Mouse (Mus musculus): ENCODE measurements at regions not wholly inside any gene's neighbourhood (a gene's known extent, or its start where the extent isn't known, plus 50 kb on each side); places are given as distances from the start of the nearest gene placed in this dataset.
A peak's percentile ranks its signal among the peaks of the same experiment; 100 is the strongest.

DNA sequence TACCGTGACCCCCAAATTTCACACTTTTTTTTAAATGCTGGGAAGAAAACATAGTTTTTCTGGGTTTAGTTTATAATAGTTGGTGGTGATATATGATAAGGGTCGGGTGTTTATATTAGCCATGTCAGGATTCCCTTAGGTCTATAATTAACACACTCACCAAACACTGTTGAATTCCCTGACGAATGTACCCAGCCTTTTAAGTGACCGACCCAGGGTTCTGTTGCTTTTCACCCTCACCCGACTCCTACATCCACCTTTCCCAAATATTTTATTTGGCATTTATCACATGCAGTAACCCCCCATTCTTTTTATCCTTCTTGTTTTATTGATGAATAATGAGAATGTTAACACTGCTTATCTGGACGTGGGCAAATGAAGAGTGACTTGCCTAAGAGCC lies 389.1 kb upstream of the Fam241a start:
- no peaks in the 10 kb centered on the region for H3K27me3 ChIP-seq (ENCODE audit: control insufficient read depth, insufficient read depth, low read length)
- 26% methylated on average over 6 of the region's 6 CpGs for WGBS
- no peak overlapping the region for H3K27ac ChIP-seq (ENCODE audit: low read length)
- no peaks in the 10 kb centered on the region for H3K9me3 ChIP-seq (replicated peaks; ENCODE audit: control insufficient read depth, low read length)
- no peaks in the 10 kb centered on the region for H3K4me1 ChIP-seq (ENCODE audit: control insufficient read depth, insufficient read depth, low read length)
- H3K4me2 ChIP-seq (ENCODE audit: low read depth, low read length): no peak overlapping the region
- peak; percentile 53; the same call in 1 of the 2 replicates for ATAC-seq (ENCODE audit: insufficient read depth, low FRiP score)
- no peak overlapping the region for H3K9ac ChIP-seq (ENCODE audit: low read length)
- H3K4me3 ChIP-seq (replicated peaks; ENCODE audit: low read length): no peak overlapping the region
- no peaks in the 10 kb centered on the region for H3K36me3 ChIP-seq (ENCODE audit: control insufficient read depth, insufficient read depth, low read length)

DNA sequence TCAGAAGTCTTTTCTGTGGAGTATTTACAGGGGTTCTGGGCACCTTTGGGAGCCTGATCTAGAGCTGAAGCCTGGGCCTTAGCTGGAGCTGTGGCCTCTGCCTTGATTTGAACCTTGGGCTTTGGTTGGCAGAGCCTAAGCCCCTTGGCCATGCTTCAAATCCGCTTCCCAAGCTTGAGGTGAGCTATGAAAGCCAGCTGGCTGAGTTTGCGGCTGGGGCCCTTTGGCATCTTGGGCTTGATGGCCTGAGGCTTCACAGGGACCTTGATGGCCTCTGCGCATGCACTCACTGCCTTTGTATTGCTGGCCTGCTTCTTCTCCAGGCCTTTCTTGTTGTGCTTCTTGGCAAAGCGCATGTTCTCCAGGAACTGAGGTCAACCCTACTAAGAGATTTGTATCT lies 384.5 kb upstream of the Fam241a start:
- Histone ChIP-seq H3K4me1 (ENCODE audit: control insufficient read depth, insufficient read depth, low read length) (no peaks in the 10 kb centered on the region), H3K27ac (ENCODE audit: low read length) (no peak overlapping the region), H3K9me3 (replicated peaks; ENCODE audit: control insufficient read depth, low read length) (no peaks in the 10 kb centered on the region), H3K4me2 (ENCODE audit: low read depth, low read length) (no peak overlapping the region), H3K4me3 (replicated peaks; ENCODE audit: low read length) (no peak overlapping the region), H3K9ac (ENCODE audit: low read length) (no peak overlapping the region), H3K36me3 (ENCODE audit: control insufficient read depth, insufficient read depth, low read length) (no peaks in the 10 kb centered on the region), H3K27me3 (ENCODE audit: control insufficient read depth, insufficient read depth, low read length) (no peaks in the 10 kb centered on the region)
- WGBS: 97% methylated on average over 4 of the region's 4 CpGs
- no peak for ATAC-seq (ENCODE audit: insufficient read depth, low FRiP score)

DNA sequence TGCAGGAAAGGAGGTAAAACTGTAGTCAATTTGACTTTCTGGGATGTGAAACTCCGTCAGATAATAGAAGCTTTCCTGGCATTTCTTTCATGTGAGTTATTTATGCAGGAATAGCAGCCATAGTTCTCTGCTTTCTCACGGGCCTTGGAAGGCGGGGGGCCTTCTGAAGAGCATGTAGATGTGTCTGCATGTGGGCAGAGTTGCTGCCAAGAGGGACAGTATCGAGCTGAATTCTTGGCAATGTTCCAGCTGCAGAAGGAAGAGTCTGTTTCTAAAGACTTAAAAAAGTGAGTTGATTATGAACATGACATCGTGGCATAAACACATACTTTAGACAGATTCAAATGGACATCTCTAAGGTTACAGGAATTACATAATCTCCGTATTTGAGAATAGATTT lies 374.5 kb upstream of the Fam241a start:
- H3K9ac ChIP-seq (ENCODE audit: low read length): no peak overlapping the region
- H3K4me1 ChIP-seq (ENCODE audit: control insufficient read depth, insufficient read depth, low read length): no peaks in the 10 kb centered on the region
- no peaks in the 10 kb centered on the region for H3K9me3 ChIP-seq (replicated peaks; ENCODE audit: control insufficient read depth, low read length)
- H3K4me3 ChIP-seq (replicated peaks; ENCODE audit: low read length): no peak overlapping the region
- WGBS: 38% methylated on average over 6 of the region's 6 CpGs
- no peak overlapping the region for H3K4me2 ChIP-seq (ENCODE audit: low read depth, low read length)
- no peak for ATAC-seq (ENCODE audit: insufficient read depth, low FRiP score)
- no peak overlapping the region for H3K27ac ChIP-seq (ENCODE audit: low read length)
- no peaks in the 10 kb centered on the region for H3K36me3 ChIP-seq (ENCODE audit: control insufficient read depth, insufficient read depth, low read length)
- H3K27me3 ChIP-seq (ENCODE audit: control insufficient read depth, insufficient read depth, low read length): no peaks in the 10 kb centered on the region

DNA sequence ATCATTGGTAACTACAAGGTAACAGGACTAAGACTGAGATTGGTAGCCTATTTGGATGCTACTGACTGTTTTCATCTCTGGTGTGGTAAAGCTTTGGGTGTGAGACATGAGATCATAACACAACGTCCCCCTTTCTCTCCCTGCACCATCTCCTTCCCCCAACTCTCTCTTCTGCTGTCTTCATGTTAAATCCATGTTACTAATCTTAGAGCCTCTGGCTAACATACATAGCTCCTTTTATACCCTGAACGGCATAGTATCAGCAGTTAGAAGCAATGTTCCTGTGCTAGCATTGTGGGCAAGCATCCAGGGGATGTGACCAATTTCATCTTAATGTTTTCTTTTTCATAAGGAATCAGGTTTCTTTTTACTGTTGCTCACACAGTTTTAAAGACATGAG lies 365.1 kb upstream of the Fam241a start:
- H3K9ac ChIP-seq (ENCODE audit: low read length): no peak overlapping the region
- H3K4me1 ChIP-seq (ENCODE audit: control insufficient read depth, insufficient read depth, low read length): no peaks in the 10 kb centered on the region
- no peak overlapping the region for H3K4me2 ChIP-seq (ENCODE audit: low read depth, low read length)
- WGBS: 72% methylated on average over 2 of the region's 2 CpGs
- no peak overlapping the region for H3K27ac ChIP-seq (ENCODE audit: low read length)
- H3K9me3 ChIP-seq (replicated peaks; ENCODE audit: control insufficient read depth, low read length): no peaks in the 10 kb centered on the region
- no peaks in the 10 kb centered on the region for H3K27me3 ChIP-seq (ENCODE audit: control insufficient read depth, insufficient read depth, low read length)
- ATAC-seq (ENCODE audit: insufficient read depth, low FRiP score): no peak
- H3K4me3 ChIP-seq (replicated peaks; ENCODE audit: low read length): no peak overlapping the region
- no peaks in the 10 kb centered on the region for H3K36me3 ChIP-seq (ENCODE audit: control insufficient read depth, insufficient read depth, low read length)

GRCm38 (mm10) chr3:128247816-128248215 lies 351.7 kb upstream of the Fam241a start:
- 70% methylated on average over 2 of the region's 2 CpGs for WGBS
- Histone ChIP-seq H3K27ac (ENCODE audit: low read length) (no peak overlapping the region), H3K4me2 (ENCODE audit: low read depth, low read length) (no peak overlapping the region), H3K27me3 (ENCODE audit: control insufficient read depth, insufficient read depth, low read length) (no peaks in the 10 kb centered on the region), H3K4me1 (ENCODE audit: control insufficient read depth, insufficient read depth, low read length) (no peaks in the 10 kb centered on the region), H3K9me3 (replicated peaks; ENCODE audit: control insufficient read depth, low read length) (no peaks in the 10 kb centered on the region), H3K4me3 (replicated peaks; ENCODE audit: low read length) (no peak overlapping the region), H3K36me3 (ENCODE audit: control insufficient read depth, insufficient read depth, low read length) (no peaks in the 10 kb centered on the region), H3K9ac (ENCODE audit: low read length) (no peak overlapping the region)
- ATAC-seq (ENCODE audit: insufficient read depth, low FRiP score): no peak

DNA sequence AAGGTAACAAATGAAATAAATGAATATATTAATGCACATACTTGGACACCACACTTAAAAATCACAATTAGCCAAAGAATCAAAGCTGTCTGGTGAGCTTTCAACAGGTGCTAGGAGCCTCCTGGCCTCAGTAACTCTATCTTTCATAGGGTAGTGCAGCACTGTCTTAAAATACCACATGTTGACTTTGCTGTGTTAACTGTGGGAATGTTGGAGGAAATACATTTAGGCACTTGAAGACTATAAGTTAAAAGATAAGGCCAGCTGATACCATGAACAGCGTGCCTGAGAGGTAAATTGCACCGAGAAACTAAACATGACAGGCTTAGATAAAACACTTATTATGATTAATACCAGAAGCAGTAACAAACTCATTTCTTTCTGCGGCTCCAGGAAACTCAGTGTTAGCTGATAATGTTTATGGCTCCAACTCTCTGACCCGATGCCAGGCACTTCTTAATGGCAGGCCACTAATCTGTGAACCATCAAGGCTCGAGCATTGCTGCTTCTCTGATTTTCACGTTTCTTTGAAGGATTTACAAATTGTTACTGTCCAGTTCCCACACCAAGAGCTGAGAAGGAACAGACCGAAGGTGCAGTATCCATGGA lies 343.8 kb upstream of the Fam241a start:
- Histone ChIP-seq H3K36me3 (ENCODE audit: control insufficient read depth, insufficient read depth, low read length) (no peaks in the 10 kb centered on the region), H3K4me1 (ENCODE audit: control insufficient read depth, insufficient read depth, low read length) (no peaks in the 10 kb centered on the region), H3K4me2 (ENCODE audit: low read depth, low read length) (no peak overlapping the region), H3K9me3 (replicated peaks; ENCODE audit: control insufficient read depth, low read length) (no peaks in the 10 kb centered on the region), H3K4me3 (replicated peaks; ENCODE audit: low read length) (no peak overlapping the region), H3K27me3 (ENCODE audit: control insufficient read depth, insufficient read depth, low read length) (no peaks in the 10 kb centered on the region), H3K27ac (ENCODE audit: low read length) (no peak overlapping the region), H3K9ac (ENCODE audit: low read length) (no peak overlapping the region)
- ATAC-seq (ENCODE audit: insufficient read depth, low FRiP score): no peak
- WGBS: 21% methylated on average over 7 of the region's 7 CpGs

DNA sequence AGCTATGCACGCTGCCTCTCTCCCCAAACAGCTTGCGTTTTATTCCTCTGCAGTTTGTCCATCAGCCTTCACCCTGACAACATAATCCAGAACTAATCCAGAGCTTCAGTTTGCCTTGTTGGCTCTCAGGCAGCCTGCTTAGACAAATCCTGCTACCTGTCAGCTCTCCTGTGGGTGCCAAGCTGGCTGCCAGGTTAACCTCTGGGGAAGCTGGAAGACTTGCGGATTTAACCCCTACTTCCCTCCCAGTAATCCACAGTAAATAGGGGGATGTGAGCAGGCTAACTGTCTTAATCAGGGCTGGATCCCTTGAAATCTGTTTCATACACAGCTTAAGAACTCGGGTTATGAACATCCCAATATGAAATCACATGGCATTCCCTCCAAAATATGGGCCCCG lies 334.3 kb upstream of the Fam241a start:
- no peak for ATAC-seq (ENCODE audit: insufficient read depth, low FRiP score)
- no peaks in the 10 kb centered on the region for H3K9me3 ChIP-seq (replicated peaks; ENCODE audit: control insufficient read depth, low read length)

DNA sequence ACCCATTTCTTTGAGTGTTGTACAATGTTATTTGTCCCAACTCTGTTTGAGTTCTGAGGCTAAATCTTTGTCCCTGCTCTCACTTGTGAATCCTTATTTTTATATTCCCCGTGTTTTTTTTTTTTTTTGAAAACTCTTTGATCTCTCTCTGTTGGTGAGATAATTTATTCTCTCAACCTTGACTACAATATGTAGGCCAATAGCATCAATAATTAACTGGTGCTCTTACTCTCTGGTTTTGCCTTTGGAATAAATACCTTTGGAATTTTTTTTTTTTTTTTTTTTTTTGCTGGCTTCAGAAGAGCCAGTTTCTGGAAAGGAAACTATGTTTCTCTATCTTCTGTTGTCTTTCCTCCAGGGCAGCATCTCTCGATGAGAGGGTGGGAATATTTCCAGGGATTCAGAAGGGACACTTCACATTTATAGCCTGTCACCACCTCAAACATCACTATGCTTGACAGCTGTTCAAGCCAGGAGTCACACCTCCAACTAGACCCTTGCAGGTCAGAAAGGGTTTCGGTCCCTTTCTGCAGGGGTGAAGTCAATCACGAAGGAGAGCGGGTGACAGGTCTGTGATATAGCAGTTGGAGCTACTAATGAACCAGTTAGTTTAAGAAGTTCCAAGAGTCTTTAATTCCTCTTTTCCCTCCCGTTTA lies 330.9 kb upstream of the Fam241a start:
- H3K27ac ChIP-seq (ENCODE audit: low read length): no peak overlapping the region
- no peaks in the 10 kb centered on the region for H3K4me1 ChIP-seq (ENCODE audit: control insufficient read depth, insufficient read depth, low read length)
- no peaks in the 10 kb centered on the region for H3K9me3 ChIP-seq (replicated peaks; ENCODE audit: control insufficient read depth, low read length)
- peaks cover 3% of the 10 kb centered on the region; the same call in 1 of the 2 replicates for H3K27me3 ChIP-seq (ENCODE audit: control insufficient read depth, insufficient read depth, low read length)
- no peak overlapping the region for H3K9ac ChIP-seq (ENCODE audit: low read length)
- no peak overlapping the region for H3K4me2 ChIP-seq (ENCODE audit: low read depth, low read length)
- no peak for ATAC-seq (ENCODE audit: insufficient read depth, low FRiP score)
- WGBS: 67% methylated on average over 6 of the region's 6 CpGs
- H3K36me3 ChIP-seq (ENCODE audit: control insufficient read depth, insufficient read depth, low read length): no peaks in the 10 kb centered on the region
- H3K4me3 ChIP-seq (replicated peaks; ENCODE audit: low read length): no peak overlapping the region

More for the DNA sequence above, 334.3 kb upstream of the Fam241a start:
- no peak overlapping the region for H3K9ac ChIP-seq (ENCODE audit: low read length)
- H3K4me3 ChIP-seq (replicated peaks; ENCODE audit: low read length): no peak overlapping the region
- H3K4me2 ChIP-seq (ENCODE audit: low read depth, low read length): no peak overlapping the region
- H3K36me3 ChIP-seq (ENCODE audit: control insufficient read depth, insufficient read depth, low read length): no peaks in the 10 kb centered on the region
- no peak overlapping the region for H3K27ac ChIP-seq (ENCODE audit: low read length)
- no peaks in the 10 kb centered on the region for H3K4me1 ChIP-seq (ENCODE audit: control insufficient read depth, insufficient read depth, low read length)
- H3K27me3 ChIP-seq (ENCODE audit: control insufficient read depth, insufficient read depth, low read length): peaks cover 3% of the 10 kb centered on the region; the same call in 1 of the 2 replicates
- whole genome bisulfite sequencing: 51% methylated on average over 5 of the region's 5 CpGs

GRCm38 (mm10) chr3:128226503-128226902 lies 330.4 kb upstream of the Fam241a start:
- no peaks in the 10 kb centered on the region for H3K4me1 ChIP-seq (ENCODE audit: control insufficient read depth, insufficient read depth, low read length)
- no peak overlapping the region for H3K4me2 ChIP-seq (ENCODE audit: low read depth, low read length)
- H3K9ac ChIP-seq (ENCODE audit: low read length): no peak overlapping the region
- peaks cover 3% of the 10 kb centered on the region for H3K27me3 ChIP-seq (ENCODE audit: control insufficient read depth, insufficient read depth, low read length)
- 73% methylated on average over 6 of the region's 6 CpGs for WGBS
- no peaks in the 10 kb centered on the region for H3K36me3 ChIP-seq (ENCODE audit: control insufficient read depth, insufficient read depth, low read length)
- no peak for ATAC-seq (ENCODE audit: insufficient read depth, low FRiP score)
- H3K4me3 ChIP-seq (replicated peaks; ENCODE audit: low read length): no peak overlapping the region
- H3K27ac ChIP-seq (ENCODE audit: low read length): no peak overlapping the region
- H3K9me3 ChIP-seq (replicated peaks; ENCODE audit: control insufficient read depth, low read length): no peaks in the 10 kb centered on the region
